Mouse (Mus musculus): Measurements from ENCODE around the gene Epb41l3.

GRCm38 (mm10) chr17:69192863-69193493 lies 117.5 kb downstream of the Epb41l3 start:
- TF ChIP-seq CTCF (IDR thresholded peaks at IDR 0.05; ENCODE audit: extremely low read depth, insufficient read depth, insufficient read length, insufficient replicate concordance) (no peak), POLR2A (IDR thresholded peaks at IDR 0.05; ENCODE audit: low read depth, low read length) (no peak)
